Mouse (Mus musculus) granulocyte monocyte progenitor cell, adult 5-6 weeks (primary cell): Measurements from ENCODE around the gene Tmem131l. TPM values are rescaled to one million over a fixed set of nuclear protein-coding genes. Genes with fewer than 3 reads are reported as not detected.

Experiments used
- ATAC-seq: replicated peaks from 2 replicates; pipeline ENCODE4 v1.8.0; 2016; ENCODE audit warnings: mild to moderate bottlenecking, moderate TSS enrichment, inconsistent platforms; ENCODE audit not compliant: poor library complexity, severe bottlenecking
- total RNA-seq, 2 experiments: library from RNA; stranded (forward) in 1 of 2; stranded (reverse) in 1 of 2; fragments of 200-712, 200-1000 nt in 1 of 2; fragments of >200 nt in 1 of 2; fragmentation: Nextera tagmentation in 1 of 2; gene quantifications; 2 replicates each; pipeline ENCODE4 v1.2.3; 2014 to 2017

The Tmem131l gene
- total RNA-seq (2014; fragmentation: Nextera tagmentation) (80.9 and 108 TPM in 2 replicates), total RNA-seq (2017) (25.6 and 31.9 TPM in 2 replicates)

GRCm38 (mm10) chr3:84039646-84040475, at the start of gene Tmem131l:
Gene Tmem131l (minus strand): TSS chr3:84040175.
- ATAC-seq = peak; percentile 60

GRCm38 (mm10) chr3:84086921-84087320, 46.9 kb upstream of the Tmem131l start:
- ATAC-seq = no peak

- ATAC-seq = no peak
Observed at GRCm38 (mm10) chr3:84086337-84086736, 46.4 kb upstream of the Tmem131l start.

GRCm38 (mm10) chr3:84085429-84085828, 45.5 kb upstream of the Tmem131l start:
- ATAC-seq = no peak

- no peak for ATAC-seq
Observed at GRCm38 (mm10) chr3:84081208-84081722, 41.3 kb upstream of the Tmem131l start.

- ATAC-seq = no peak
Observed at GRCm38 (mm10) chr3:84080074-84080473, 40.1 kb upstream of the Tmem131l start.

- ATAC-seq = peak; percentile 26; the same call in 1 of the 2 replicates
Observed at GRCm38 (mm10) chr3:84077505-84077904, 37.5 kb upstream of the Tmem131l start.

- ATAC-seq = peak; percentile 92
Observed at GRCm38 (mm10) chr3:84076543-84077332, 36.8 kb upstream of the Tmem131l start.

GRCm38 (mm10) chr3:84075516-84075915, 35.5 kb upstream of the Tmem131l start:
- ATAC-seq = no peak

GRCm38 (mm10) chr3:84074777-84075176, 34.8 kb upstream of the Tmem131l start:
- ATAC-seq = no peak

- no peak for ATAC-seq
Observed at GRCm38 (mm10) chr3:84071641-84072040, 31.7 kb upstream of the Tmem131l start.

GRCm38 (mm10) chr3:84070811-84071210, 30.8 kb upstream of the Tmem131l start:
- ATAC-seq = no peak

- peak; percentile 96 for ATAC-seq
Observed at GRCm38 (mm10) chr3:84068831-84069709, 29.1 kb upstream of the Tmem131l start.

- no peak for ATAC-seq
Observed at GRCm38 (mm10) chr3:84065825-84066224, 25.9 kb upstream of the Tmem131l start.

- peak; percentile 97 for ATAC-seq
Observed at GRCm38 (mm10) chr3:84063369-84063914, 23.5 kb upstream of the Tmem131l start.

- 0 out of 2 replicates have a peak, but pooled peaks have one; percentile 30 for ATAC-seq
Observed at GRCm38 (mm10) chr3:84061523-84062453, 21.8 kb upstream of the Tmem131l start.

- ATAC-seq = no peak
Observed at GRCm38 (mm10) chr3:84060946-84061345, 21.0 kb upstream of the Tmem131l start.

GRCm38 (mm10) chr3:84060128-84060527, 20.2 kb upstream of the Tmem131l start:
- no peak for ATAC-seq

- no peak for ATAC-seq
Observed at GRCm38 (mm10) chr3:84059676-84060075, 19.7 kb upstream of the Tmem131l start.
